Mouse (Mus musculus): ENCODE measurements around the gene Gpatch11.
"Not testable (repeated sequence)": the region's sequence is repeated elsewhere in the genome, so short reads cannot be mapped to it uniquely, and the experiment has no call there.

Gene Gpatch11

GRCm38 (mm10) chr17:78834856-78835835 is at the start of gene Gpatch11, which contains the start of gene Heatr5b:
TSS of gene Gpatch11 (plus strand) at chr17:78835567.
TSS of gene Heatr5b (minus strand) at chr17:78835364.
- DNase-seq (ENCODE audit: low read depth in 2 of 2, low spot score in 2 of 2) = peak; percentile 89 to 92

GRCm38 (mm10) chr17:78788273-78788672 is 47.1 kb upstream of the Gpatch11 start:
- not testable (repeated sequence) for DNase-seq (ENCODE audit: low read depth in 2 of 2, low spot score in 2 of 2)

- DNase-seq (ENCODE audit: low read depth in 2 of 2, low spot score in 2 of 2) = no peak
Observed at GRCm38 (mm10) chr17:78791068-78791689, 44.2 kb upstream of the Gpatch11 start.

GRCm38 (mm10) chr17:78791690-78792070 is 43.7 kb upstream of the Gpatch11 start:
- no peak for DNase-seq (ENCODE audit: low read depth in 2 of 2, low spot score in 2 of 2)

- no peak for DNase-seq (ENCODE audit: low read depth in 2 of 2, low spot score in 2 of 2)
Observed at GRCm38 (mm10) chr17:78792122-78792521, 43.2 kb upstream of the Gpatch11 start.

- no peak for DNase-seq (ENCODE audit: low read depth in 2 of 2, low spot score in 2 of 2)
Observed at GRCm38 (mm10) chr17:78794390-78794789, 41.0 kb upstream of the Gpatch11 start.

- no peak for DNase-seq (ENCODE audit: low read depth in 2 of 2, low spot score in 2 of 2)
Observed at GRCm38 (mm10) chr17:78797222-78797621, 38.1 kb upstream of the Gpatch11 start.

GRCm38 (mm10) chr17:78809019-78809418 is 26.3 kb upstream of the Gpatch11 start:
- no peak for DNase-seq (ENCODE audit: low read depth in 2 of 2, low spot score in 2 of 2)

- DNase-seq (ENCODE audit: low read depth in 2 of 2, low spot score in 2 of 2) = no peak
Observed at GRCm38 (mm10) chr17:78809582-78809981, 25.8 kb upstream of the Gpatch11 start.

- no peak for DNase-seq (ENCODE audit: low read depth in 2 of 2, low spot score in 2 of 2)
Observed at GRCm38 (mm10) chr17:78824346-78824745, 11.0 kb upstream of the Gpatch11 start.

GRCm38 (mm10) chr17:78836056-78836455 is 689 bp downstream of the Gpatch11 start:
- no peak for DNase-seq (ENCODE audit: low read depth in 2 of 2, low spot score in 2 of 2)

- no peak for DNase-seq (ENCODE audit: low read depth in 2 of 2, low spot score in 2 of 2)
Observed at GRCm38 (mm10) chr17:78842271-78842928, 7.0 kb downstream of the Gpatch11 start.

GRCm38 (mm10) chr17:78856243-78856642 is 20.9 kb downstream of the Gpatch11 start:
- DNase-seq (ENCODE audit: low read depth in 2 of 2, low spot score in 2 of 2) = no peak

- no peak for DNase-seq (ENCODE audit: low read depth in 2 of 2, low spot score in 2 of 2)
Observed at GRCm38 (mm10) chr17:78873886-78874285, 38.5 kb downstream of the Gpatch11 start.

- no peak for DNase-seq (ENCODE audit: low read depth in 2 of 2, low spot score in 2 of 2)
Observed at GRCm38 (mm10) chr17:78881878-78882304, 46.5 kb downstream of the Gpatch11 start.

GRCm38 (mm10) chr17:78882401-78883112 is 47.2 kb downstream of the Gpatch11 start, which contains the start of gene Eif2ak2:
TSS of gene Eif2ak2 (minus strand) at chr17:78882573.
- DNase-seq (ENCODE audit: low read depth in 2 of 2, low spot score in 2 of 2) = peak; percentile 26 to 42

- no peak for DNase-seq (ENCODE audit: low read depth in 2 of 2, low spot score in 2 of 2)
Observed at GRCm38 (mm10) chr17:78883291-78883690, 47.9 kb downstream of the Gpatch11 start.

- no peak for DNase-seq (ENCODE audit: low read depth in 2 of 2, low spot score in 2 of 2)
Observed at GRCm38 (mm10) chr17:78885286-78886065, 50.1 kb downstream of the Gpatch11 start.

GRCm38 (mm10) chr17:78888554-78888953 is 53.2 kb downstream of the Gpatch11 start:
- DNase-seq (ENCODE audit: low read depth in 2 of 2, low spot score in 2 of 2) = no peak

- DNase-seq (ENCODE audit: low read depth in 2 of 2, low spot score in 2 of 2) = no peak
Observed at GRCm38 (mm10) chr17:78889184-78889583, 53.8 kb downstream of the Gpatch11 start.
